Mouse (Mus musculus) embryonic fibroblast, embryonic 13.5 days (primary cell): Measurements from ENCODE around the gene Pmel. TPM values are rescaled to one million over a fixed set of nuclear protein-coding genes. Genes with fewer than 3 reads are reported as not detected.

ENCODE experiments used
- H3K27ac ChIP-seq: 2 replicates; pipeline ENCODE4 v1.5.1; 2012; ENCODE audit warnings: low read length, control low read depth, inconsistent platforms; ENCODE audit not compliant: insufficient read depth
- H3K4me1 ChIP-seq: 2 replicates; pipeline ENCODE4 v1.6.1; 2011; ENCODE audit warnings: low read length; ENCODE audit not compliant: control insufficient read depth, insufficient read depth
- H3K4me3 ChIP-seq: 2 replicates; pipeline ENCODE4 v1.5.1; 2011; ENCODE audit warnings: mild to moderate bottlenecking, control low read depth, low read length; ENCODE audit not compliant: insufficient read depth
- CTCF ChIP-seq: IDR thresholded peaks from 2 replicates; pipeline ENCODE4 v1.5.1; 2011; ENCODE audit warnings: mild to moderate bottlenecking, control low read depth, low read length, moderate library complexity, borderline replicate concordance; ENCODE audit not compliant: insufficient read depth
- POLR2A ChIP-seq: IDR thresholded peaks from 2 replicates; pipeline ENCODE4 v1.6.1; 2011; ENCODE audit warnings: low read depth, mild to moderate bottlenecking, control low read depth, low read length, moderate library complexity
- polyA plus RNA-seq: library from polyadenylated mRNA; stranded (reverse); fragments of >200 nt; gene quantifications from 2 replicates; pipeline ENCODE4 v1.2.4, GENCODE M21; 2011; ENCODE audit warnings: low read depth; ENCODE audit not compliant: missing spikeins, insufficient read length

Pmel gene
- polyA plus RNA-seq, 1 experiment: 0.68 TPM

GRCm38 (mm10) chr10:128740296-128740695 is 36.3 kb downstream of the Pmel start:
- Histone ChIP-seq H3K4me1 (peaks cover 3% of the 10 kb centered on the region; the same call in 1 of the 2 replicates), H3K4me3 (no peak overlapping the region), H3K27ac (no peak overlapping the region)
- TF ChIP-seq POLR2A (no peak), CTCF (no peak)

- Histone ChIP-seq H3K4me3 (peak overlapping the region; percentile 70; the same call in 1 of the 2 replicates), H3K27ac (no peak overlapping the region), H3K4me1 (peaks cover 3% of the 10 kb centered on the region; the same call in 1 of the 2 replicates)
- TF ChIP-seq CTCF (no peak), POLR2A (no peak)
Observed at GRCm38 (mm10) chr10:128742616-128743015, 38.6 kb downstream of the Pmel start.

GRCm38 (mm10) chr10:128743235-128743634 is 39.2 kb downstream of the Pmel start:
- TF ChIP-seq POLR2A: no peak
- TF ChIP-seq CTCF: no peak
- H3K4me3 ChIP-seq: peak overlapping the region; percentile 70
- peaks cover 3% of the 10 kb centered on the region; the same call in 1 of the 2 replicates for H3K4me1 ChIP-seq
- no peak overlapping the region for H3K27ac ChIP-seq

- TF ChIP-seq POLR2A (peak; percentile 60; the same call in 1 of the 2 replicates), CTCF (no peak)
- Histone ChIP-seq H3K4me3 (peak overlapping the region; percentile 70), H3K27ac (peak overlapping the region; percentile 16), H3K4me1 (peaks cover 3% of the 10 kb centered on the region; the same call in 1 of the 2 replicates)
Observed at GRCm38 (mm10) chr10:128743791-128744191, 39.8 kb downstream of the Pmel start.

GRCm38 (mm10) chr10:128744211-128744610 is 40.2 kb downstream of the Pmel start:
- TF ChIP-seq POLR2A: 0 out of 2 replicates have a peak, but pooled peaks have one; percentile 6
- TF ChIP-seq CTCF: no peak
- Histone ChIP-seq H3K4me1 (peaks cover 3% of the 10 kb centered on the region; the same call in 1 of the 2 replicates), H3K4me3 (peak overlapping the region; percentile 70), H3K27ac (peak overlapping the region; percentile 16)

GRCm38 (mm10) chr10:128744680-128745601 is 40.9 kb downstream of the Pmel start, which contains the start of gene Dgka:
Gene Dgka, minus strand, starts transcription at chr10:128744855.
- Histone ChIP-seq H3K4me1 (peaks cover 3% of the 10 kb centered on the region; the same call in 1 of the 2 replicates), H3K4me3 (peak within 1 kb of the TSS; percentile 70), H3K27ac (peak within 1 kb of the TSS; percentile 16)
- TF ChIP-seq CTCF: no peak
- peak; percentile 42; the same call in 1 of the 2 replicates for TF ChIP-seq POLR2A

- TF ChIP-seq POLR2A: no peak
- no peak for TF ChIP-seq CTCF
- H3K4me1 ChIP-seq: peaks cover 3% of the 10 kb centered on the region; the same call in 1 of the 2 replicates
- H3K4me3 ChIP-seq: no peak overlapping the region
- H3K27ac ChIP-seq: no peak overlapping the region
Observed at GRCm38 (mm10) chr10:128745946-128746613, 42.1 kb downstream of the Pmel start.

GRCm38 (mm10) chr10:128746972-128747645 is 43.1 kb downstream of the Pmel start:
- peak overlapping the region; percentile 97 for H3K4me3 ChIP-seq
- TF ChIP-seq CTCF (no peak), POLR2A (no peak)
- peak overlapping the region; percentile 20; the same call in 1 of the 2 replicates for H3K27ac ChIP-seq
- H3K4me1 ChIP-seq: peaks cover 3% of the 10 kb centered on the region; the same call in 1 of the 2 replicates

- TF ChIP-seq POLR2A: no peak; the same call in 1 of the 2 replicates
- Histone ChIP-seq H3K27ac (peak within 1 kb of the TSS; percentile 67), H3K4me3 (peak within 1 kb of the TSS; percentile 97)
Observed at GRCm38 (mm10) chr10:128747646-128748251, 43.8 kb downstream of the Pmel start, which contains the start of gene Pym1. Gene Pym1, plus strand, starts transcription at chr10:128747889.

More at GRCm38 (mm10) chr10:128747646-128748251, 43.8 kb downstream of the Pmel start, which contains the start of gene Pym1:
- peaks cover 3% of the 10 kb centered on the region; the same call in 1 of the 2 replicates for H3K4me1 ChIP-seq
